Mouse (Mus musculus) stomach, postnatal 0 days (tissue): ENCODE measurements at regions not wholly inside any gene's neighbourhood (a gene's known extent, or its start where the extent isn't known, plus 50 kb on each side); places are given as distances from the start of the nearest gene placed in this dataset.
A peak's percentile ranks its signal among the peaks of the same experiment; 100 is the strongest.

Experiments used
- ATAC-seq: fragments of 200-750 bp; cut with Nextera tagmentation; 2 replicates; pipeline ENCODE4 v1.8.0; 2017; ENCODE audit not compliant: low FRiP score, low TSS enrichment
- DNase-seq: peaks from one replicate; pipeline ENCODE4 v3.0.0-alpha.2; 2016; ENCODE audit warnings: low spot score
- H3K27ac ChIP-seq: fragments of 300-500 bp; sonication (generic); replicated peaks from 2 replicates; pipeline ENCODE4 v1.5.1; 2014; ENCODE audit warnings: mild to moderate bottlenecking, control low read depth
- H3K27me3 ChIP-seq: fragments of 300-500 bp; sonication (generic); 2 replicates; pipeline ENCODE4 v1.6.1; 2014; ENCODE audit warnings: low read length; ENCODE audit not compliant: control insufficient read depth, insufficient read depth
- H3K36me3 ChIP-seq: fragments of 300-500 bp; sonication (generic); 2 replicates; pipeline ENCODE4 v1.6.1; 2014; ENCODE audit warnings: low read length, mixed read lengths; ENCODE audit not compliant: control insufficient read depth, insufficient read depth
- H3K4me1 ChIP-seq: fragments of 300-500 bp; sonication (generic); replicated peaks from 2 replicates; pipeline ENCODE4 v1.6.1; 2014; ENCODE audit warnings: antibody characterized with exemption; ENCODE audit not compliant: control insufficient read depth, insufficient read depth
- H3K4me2 ChIP-seq: fragments of 300-500 bp; sonication (generic); replicated peaks from 2 replicates; pipeline ENCODE4 v1.6.1; 2014; ENCODE audit warnings: low read depth, mild to moderate bottlenecking, control low read depth, moderate library complexity
- H3K4me3 ChIP-seq: fragments of 300-500 bp; sonication (generic); 2 replicates; pipeline ENCODE4 v1.5.1; 2014; ENCODE audit warnings: low read depth, low read length, control low read depth
- H3K9ac ChIP-seq: fragments of 300-500 bp; sonication (generic); 2 replicates; pipeline ENCODE4 v1.6.1; 2014; ENCODE audit warnings: mild to moderate bottlenecking, low read length, control low read depth, mixed read lengths
- H3K9me3 ChIP-seq: fragments of 300-500 bp; sonication (generic); 2 replicates; pipeline ENCODE4 v1.6.1; 2016; ENCODE audit warnings: low read length; ENCODE audit not compliant: control insufficient read depth
- CTCF ChIP-seq: IDR thresholded peaks from 2 replicates; pipeline ENCODE4 v1.5.1; 2016; ENCODE audit warnings: antibody characterized with exemption, low read depth, mild to moderate bottlenecking, moderate library complexity
- EP300 ChIP-seq: optimal IDR thresholded peaks from 2 replicates; pipeline ENCODE3; 2016; ENCODE audit warnings: antibody characterized with exemption
- WGBS: fragments of 180-500 bp; shearing (Covaris S2); extraction: QIAGEN DNeasy Blood & Tissue Kit; methylation state at CpG from one replicate; pipeline ENCODE4 v1.1.7; 2014; 5-methylcytosine and 5-hydroxymethylcytosine counted together

- peak; percentile 34 for DNase-seq
- no peak overlapping the region for H3K27ac ChIP-seq
Measured at GRCm38 (mm10) chr14:105482644-105483351, 224.4 kb downstream of the Ndfip2 start.

GRCm38 (mm10) chr14:105480048-105480447, 221.7 kb downstream of the Ndfip2 start:
- TF ChIP-seq CTCF, result no peak
- no peak for TF ChIP-seq EP300
- no peak for ATAC-seq
- Histone ChIP-seq H3K4me3 (no peak overlapping the region), H3K4me2 (no peak overlapping the region), H3K27ac (no peak overlapping the region), H3K9me3 (no peaks in the 10 kb centered on the region), H3K4me1 (peaks cover 5% of the 10 kb centered on the region; the same call in 1 of the 2 replicates), H3K9ac (no peak overlapping the region), H3K36me3 (no peaks in the 10 kb centered on the region), H3K27me3 (no peaks in the 10 kb centered on the region)
- 72% methylated on average over 9 of the region's 9 CpGs for WGBS
- no peak for DNase-seq

More at GRCm38 (mm10) chr14:105482644-105483351, 224.4 kb downstream of the Ndfip2 start:
- H3K4me1 ChIP-seq, result peaks cover 5% of the 10 kb centered on the region; the same call in 1 of the 2 replicates
- peak overlapping the region; percentile 34 for H3K4me3 ChIP-seq
- 0 out of 2 replicates have a peak overlapping the region, but pooled peaks have one; percentile 41 for H3K9ac ChIP-seq
- no peaks in the 10 kb centered on the region for H3K36me3 ChIP-seq
- TF ChIP-seq CTCF (no peak), EP300 (no peak)
- H3K9me3 ChIP-seq, result no peaks in the 10 kb centered on the region
- ATAC-seq, result no peak
- WGBS, result 11% methylated on average over 16 of the region's 16 CpGs
- peak overlapping the region; percentile 65 for H3K4me2 ChIP-seq
- no peaks in the 10 kb centered on the region for H3K27me3 ChIP-seq

- DNase-seq, result no peak
Measured at GRCm38 (mm10) chr14:105474991-105475553, 216.7 kb downstream of the Ndfip2 start.

GRCm38 (mm10) chr14:105448919-105449458, 190.6 kb downstream of the Ndfip2 start:
- TF ChIP-seq EP300, result no peak
- no peak for TF ChIP-seq CTCF
- H3K27me3 ChIP-seq, result no peaks in the 10 kb centered on the region
- no peak overlapping the region for H3K9ac ChIP-seq
- DNase-seq (no peak), ATAC-seq (no peak)
- H3K27ac ChIP-seq, result no peak overlapping the region
- H3K9me3 ChIP-seq, result no peaks in the 10 kb centered on the region
- H3K4me3 ChIP-seq, result no peak overlapping the region
- no peaks in the 10 kb centered on the region for H3K36me3 ChIP-seq
- no peak overlapping the region for H3K4me2 ChIP-seq
- WGBS, result 78% methylated on average over 3 of the region's 3 CpGs
- no peaks in the 10 kb centered on the region for H3K4me1 ChIP-seq

More at GRCm38 (mm10) chr14:105474991-105475553, 216.7 kb downstream of the Ndfip2 start:
- no peak for TF ChIP-seq EP300
- TF ChIP-seq CTCF, result peak; percentile 69
- Histone ChIP-seq H3K9me3 (no peaks in the 10 kb centered on the region), H3K4me3 (no peak overlapping the region), H3K36me3 (no peaks in the 10 kb centered on the region), H3K4me1 (no peaks in the 10 kb centered on the region), H3K27me3 (no peaks in the 10 kb centered on the region), H3K27ac (no peak overlapping the region), H3K4me2 (no peak overlapping the region), H3K9ac (no peak overlapping the region)
- no peak for ATAC-seq

GRCm38 (mm10) chr14:105447088-105447487, 188.7 kb downstream of the Ndfip2 start:
- 82% methylated on average over 5 of the region's 5 CpGs for WGBS
- no peaks in the 10 kb centered on the region for H3K9me3 ChIP-seq
- H3K36me3 ChIP-seq, result no peaks in the 10 kb centered on the region
- TF ChIP-seq EP300, result no peak
- TF ChIP-seq CTCF, result no peak
- H3K27ac ChIP-seq, result no peak overlapping the region
- no peak overlapping the region for H3K4me3 ChIP-seq
- ATAC-seq (no peak), DNase-seq (no peak)
- H3K4me2 ChIP-seq, result no peak overlapping the region
- H3K9ac ChIP-seq, result no peak overlapping the region
- no peaks in the 10 kb centered on the region for H3K4me1 ChIP-seq
- H3K27me3 ChIP-seq, result no peaks in the 10 kb centered on the region

- H3K9me3 ChIP-seq, result no peaks in the 10 kb centered on the region
- H3K9ac ChIP-seq, result no peak overlapping the region
- 73% methylated on average over 6 of the region's 6 CpGs for WGBS
- no peaks in the 10 kb centered on the region for H3K27me3 ChIP-seq
- no peak for TF ChIP-seq EP300
- no peak for TF ChIP-seq CTCF
- H3K36me3 ChIP-seq, result no peaks in the 10 kb centered on the region
- ATAC-seq (no peak), DNase-seq (no peak)
- H3K27ac ChIP-seq, result no peak overlapping the region
- no peak overlapping the region for H3K4me3 ChIP-seq
- no peaks in the 10 kb centered on the region for H3K4me1 ChIP-seq
- no peak overlapping the region for H3K4me2 ChIP-seq
Measured at GRCm38 (mm10) chr14:105435343-105435742, 177.0 kb downstream of the Ndfip2 start.
